Mouse (Mus musculus) T-helper 1 cell (primary cell): ENCODE results near the gene Lap3.

ENCODE experiments used
- in situ Hi-C: fragments of 300-600 bp; cut with MboI, MseI; formaldehyde crosslinking; loops from one replicate; pipeline ENCODE4 v1.15.1; 2025; ENCODE audit warnings: high pct_unique_total_duplicates

Gene Lap3

DNA sequence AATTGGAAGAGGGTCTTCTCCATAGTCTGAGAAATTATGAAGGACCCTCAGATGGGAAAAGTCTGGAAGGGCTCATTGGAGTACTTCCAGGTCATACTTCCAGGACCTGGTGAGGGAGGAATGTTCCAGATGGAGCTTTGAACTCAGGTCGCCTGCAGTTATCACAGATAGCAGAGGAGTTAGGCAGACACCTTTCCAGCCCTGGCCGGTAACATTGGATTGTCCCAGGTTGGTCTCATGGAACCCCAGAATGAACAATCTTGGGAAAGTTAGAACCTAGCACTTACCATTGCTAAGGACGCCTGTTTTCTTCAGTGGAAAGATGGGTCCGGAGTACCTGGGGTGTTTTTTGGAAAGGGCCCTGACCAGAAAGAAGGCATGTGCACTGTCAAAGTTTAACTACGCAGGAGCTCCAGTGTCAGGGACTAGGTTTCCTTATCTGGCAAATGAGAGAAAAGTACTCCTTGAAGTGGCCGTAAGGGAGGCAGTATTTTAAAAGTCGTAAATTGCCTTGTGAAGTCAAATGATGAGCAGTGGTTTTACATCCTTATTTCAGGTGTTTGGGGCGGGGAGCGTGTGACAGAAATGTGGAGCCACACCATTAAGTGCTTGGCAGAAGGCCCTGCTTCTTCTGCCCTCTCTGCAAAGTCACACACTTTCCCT lies 1.1 kb downstream of the Lap3 start:
- in situ Hi-C loops: loop anchor here (5.0 to 10.0 kb wide), 2 partner anchors 42 to 371 kb away; partner anchors contain the start of genes Clrn2 and Qdpr

DNA sequence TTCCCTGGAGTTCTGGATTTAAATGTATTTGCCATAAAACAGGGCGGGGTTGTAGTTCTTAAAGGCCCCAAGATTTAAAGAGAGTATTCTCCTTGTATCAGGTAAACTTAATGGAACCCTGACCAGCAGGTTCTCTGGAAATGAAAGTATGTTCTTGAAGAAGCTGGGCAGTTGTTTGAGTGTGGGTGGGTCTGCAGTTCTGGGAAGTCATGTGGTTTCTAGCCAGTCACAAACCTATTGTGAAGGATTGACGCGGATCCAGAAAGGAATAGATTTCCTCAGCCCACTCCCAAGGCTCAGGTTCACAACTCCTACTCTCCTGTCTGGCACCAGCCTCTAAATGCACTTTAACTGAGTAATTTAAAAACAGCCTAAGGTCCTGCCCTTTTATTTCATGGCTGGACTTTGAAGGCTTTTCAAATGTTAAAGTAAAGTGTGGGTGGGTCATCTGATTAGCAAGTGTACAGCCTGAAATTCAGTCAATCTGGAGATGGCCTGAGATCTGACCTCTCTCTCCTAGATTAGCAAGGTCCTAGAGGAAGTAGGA lies 2.3 kb downstream of the Lap3 start:
- in situ Hi-C loops: loop anchor here (10.0 kb wide), 1 partner anchor 369 kb away; no protein-coding TSS in a partner anchor

DNA sequence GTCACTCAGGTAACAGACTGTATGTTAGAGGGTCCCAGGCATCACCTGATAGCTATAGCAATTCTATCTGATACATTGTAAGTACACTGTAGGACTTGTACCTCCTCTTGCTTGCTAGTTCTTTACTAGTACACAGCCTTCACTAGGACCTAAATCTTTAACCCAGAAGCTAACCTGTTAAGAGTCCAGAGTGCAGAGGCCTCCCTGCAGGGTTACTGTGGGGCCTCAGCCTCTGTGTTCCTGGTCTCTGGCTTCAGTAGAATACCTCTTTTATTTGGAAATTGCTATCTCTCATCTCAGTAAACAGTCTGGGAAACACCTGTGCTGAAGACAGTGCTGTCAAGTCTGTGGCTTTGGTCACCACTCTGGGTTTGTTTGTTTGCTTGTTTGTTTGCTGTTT lies 2.9 kb downstream of the Lap3 start:
- in situ Hi-C loops: loop anchor here (10.0 kb wide), 1 partner anchor 369 kb away; no protein-coding TSS in a partner anchor

DNA sequence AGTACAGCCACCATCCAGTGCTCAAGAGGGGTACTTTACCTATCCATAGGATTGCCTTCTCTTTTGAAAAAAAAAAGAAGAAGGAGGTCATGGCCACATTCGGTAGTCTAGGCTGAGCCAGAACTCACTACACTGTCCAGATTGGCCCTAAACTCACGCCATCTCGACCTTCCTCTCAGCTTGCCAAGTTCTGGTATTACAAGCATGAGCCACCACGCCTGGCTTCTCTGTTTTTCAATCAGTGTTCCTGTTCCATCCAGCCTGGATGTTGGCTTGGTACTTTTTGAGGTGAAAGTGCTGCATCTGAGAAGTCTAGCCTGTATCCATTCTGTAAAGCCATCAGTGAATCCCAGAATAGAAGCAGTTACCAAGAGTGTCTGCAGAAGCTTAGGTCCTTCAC lies 3.3 kb downstream of the Lap3 start:
- in situ Hi-C loops: loop anchor here (10.0 kb wide), 1 partner anchor 368 kb away; no protein-coding TSS in a partner anchor

DNA sequence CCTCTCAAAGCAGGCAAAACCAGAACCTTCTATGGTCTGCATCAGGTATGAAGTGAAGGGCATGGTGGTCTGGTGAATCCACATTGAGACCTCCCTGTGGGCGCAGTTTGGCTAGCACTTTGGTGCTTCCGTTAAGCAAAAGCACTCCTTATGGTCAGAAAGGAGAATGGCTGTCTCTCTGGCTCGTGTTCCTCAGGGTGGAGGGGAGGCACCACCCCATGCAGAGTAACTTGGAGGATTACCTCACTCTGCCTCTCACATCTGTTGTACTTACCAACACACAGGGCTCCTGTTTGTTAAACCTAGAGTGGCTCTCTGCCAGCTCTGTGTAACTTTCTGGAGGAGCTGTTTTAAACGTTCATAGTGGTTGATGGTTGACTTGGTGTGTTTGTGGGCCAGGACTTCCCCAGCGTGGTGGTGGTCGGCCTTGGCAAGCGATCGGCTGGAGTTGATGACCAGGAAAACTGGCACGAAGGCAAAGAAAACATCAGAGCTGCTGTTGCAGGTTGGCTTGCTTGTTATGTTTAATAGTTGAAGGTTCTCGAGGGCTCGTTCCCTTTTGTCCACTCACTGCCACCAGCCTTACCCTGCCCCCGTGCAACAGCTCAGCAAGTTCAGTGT lies 3.9 kb downstream of the Lap3 start:
- in situ Hi-C loops: loop anchor here (10.0 kb wide), 1 partner anchor 368 kb away; no protein-coding TSS in a partner anchor

DNA sequence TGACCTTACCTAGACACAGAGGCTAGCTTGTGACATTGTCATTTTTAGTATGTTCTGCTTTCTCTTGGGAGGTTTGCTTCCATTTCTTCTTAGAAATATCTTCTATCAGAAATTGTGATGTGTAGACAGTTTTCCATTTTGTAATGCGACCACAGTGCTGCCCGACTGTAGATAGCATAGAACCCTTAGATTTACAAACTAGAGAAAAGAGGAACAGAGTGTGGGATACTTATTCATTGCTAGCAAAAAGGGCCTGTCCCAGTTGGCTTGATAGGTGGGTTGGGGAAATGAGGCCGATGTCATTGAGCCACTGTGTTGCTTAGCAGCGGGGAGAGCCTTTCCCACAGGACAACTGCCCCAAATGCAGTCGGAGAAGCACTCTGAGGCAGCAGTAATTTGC lies 4.4 kb downstream of the Lap3 start:
- in situ Hi-C loops: loop anchor here (10.0 kb wide), 1 partner anchor 367 kb away; no protein-coding TSS in a partner anchor

DNA sequence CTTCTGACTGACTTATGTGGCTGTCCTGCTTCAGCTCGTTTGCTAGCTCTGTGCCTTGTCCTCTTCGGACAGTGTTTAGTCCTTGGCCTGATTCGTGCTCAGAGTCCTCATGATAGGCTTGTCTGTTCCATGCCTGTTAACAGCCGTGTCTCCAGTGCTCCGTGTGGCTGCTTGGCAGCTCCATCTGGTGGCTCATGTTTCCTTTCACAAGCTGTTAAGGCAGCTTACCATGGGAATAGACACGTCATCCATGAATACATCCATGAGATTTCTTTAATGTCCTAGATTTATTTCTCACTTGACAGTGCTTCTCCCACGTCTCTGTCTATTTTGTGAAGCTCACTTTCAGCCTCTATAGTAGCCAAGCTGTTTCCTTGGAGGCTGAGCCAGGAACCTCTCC lies 16.9 kb downstream of the Lap3 start:
- in situ Hi-C loops: no loop called here

DNA sequence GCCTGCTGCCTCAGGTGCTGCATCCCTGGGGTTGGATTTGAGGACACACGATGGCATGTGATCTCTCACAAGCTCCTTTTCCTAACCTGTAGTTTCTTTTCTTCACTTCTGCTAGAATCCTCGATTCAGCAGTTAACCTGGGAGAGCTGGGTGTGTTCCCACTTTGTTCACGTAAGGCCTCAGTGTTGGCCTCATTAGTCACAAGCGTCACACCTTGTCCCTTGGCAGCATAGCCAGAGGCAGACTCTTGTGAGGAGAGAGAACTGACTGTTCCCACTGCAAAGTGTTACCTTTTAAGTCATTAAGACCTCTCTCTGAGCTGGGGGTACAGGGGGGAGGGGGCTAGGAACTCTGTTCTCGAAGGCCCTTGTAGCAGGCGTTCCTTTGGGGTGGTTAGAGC lies 19.7 kb downstream of the Lap3 start:
- in situ Hi-C loops: no loop called here

DNA sequence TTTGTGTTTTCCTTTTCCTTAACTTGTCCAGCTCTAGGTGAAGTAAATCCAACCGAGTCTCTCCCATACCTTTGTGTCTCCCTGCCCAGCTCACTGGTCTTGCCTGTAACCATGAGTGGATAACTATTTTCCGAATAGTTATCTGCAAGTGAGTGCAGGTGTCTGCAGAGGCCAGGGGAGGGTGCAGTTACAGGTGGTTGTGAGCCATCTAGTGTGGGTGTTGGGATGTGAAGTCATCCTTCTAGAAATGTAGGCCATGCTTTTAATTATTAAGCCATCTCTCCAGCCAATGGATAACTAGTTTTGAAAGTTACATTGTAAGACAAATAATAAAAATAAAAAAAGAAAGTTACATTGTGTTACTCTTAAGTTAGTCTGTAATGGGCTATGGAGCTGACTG lies 20.3 kb downstream of the Lap3 start:
- in situ Hi-C loops: no loop called here

DNA sequence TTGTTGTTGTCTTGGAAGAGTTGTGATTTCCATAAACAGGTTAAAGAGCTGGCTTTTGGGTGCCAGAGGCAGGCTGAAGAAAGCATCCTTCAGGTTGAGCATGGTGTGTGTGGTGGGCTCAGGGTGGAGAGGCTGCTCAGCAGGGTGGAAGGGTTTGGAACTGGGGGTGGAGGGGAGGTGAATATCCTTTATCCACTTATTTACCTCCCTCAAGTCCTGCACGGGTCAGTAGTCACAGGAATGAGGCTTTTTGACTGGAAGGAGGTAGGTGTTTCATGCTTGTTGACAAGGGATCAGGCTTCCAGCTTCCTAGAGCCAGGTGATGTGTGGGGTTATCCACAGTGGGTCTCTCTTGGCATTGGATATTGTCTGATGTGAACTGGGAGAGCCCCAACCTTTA lies 21.4 kb downstream of the Lap3 start:
- in situ Hi-C loops: no loop called here

DNA sequence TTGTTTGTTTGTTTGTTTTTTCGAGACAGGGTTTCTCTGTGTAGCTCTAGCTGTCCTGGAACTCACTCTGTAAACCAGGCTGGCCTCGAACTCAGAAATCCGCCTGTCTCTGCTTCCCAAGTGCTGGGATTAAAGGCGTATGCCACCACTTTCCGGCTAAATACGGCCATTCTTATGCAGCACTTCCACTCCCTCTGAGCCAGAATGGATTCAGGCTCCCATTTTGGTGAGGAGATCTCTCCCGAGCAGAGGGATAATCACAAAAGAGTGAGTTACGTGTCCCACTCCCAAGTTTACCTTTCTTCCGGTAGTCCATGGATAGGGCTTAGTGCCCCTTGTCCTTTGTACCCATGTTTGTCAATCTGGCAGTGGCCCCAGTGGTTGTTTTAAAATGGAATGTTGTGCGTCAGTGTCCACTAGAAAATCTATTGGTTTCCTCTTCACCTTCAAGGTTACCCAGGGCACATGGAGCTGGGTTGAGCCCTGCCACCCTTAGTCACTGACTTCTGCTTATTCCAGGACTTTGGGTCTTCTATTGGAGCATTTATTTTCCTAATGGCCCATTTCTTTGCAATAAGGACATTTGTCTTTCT lies 22.1 kb downstream of the Lap3 start:
- in situ Hi-C loops: no loop called here

DNA sequence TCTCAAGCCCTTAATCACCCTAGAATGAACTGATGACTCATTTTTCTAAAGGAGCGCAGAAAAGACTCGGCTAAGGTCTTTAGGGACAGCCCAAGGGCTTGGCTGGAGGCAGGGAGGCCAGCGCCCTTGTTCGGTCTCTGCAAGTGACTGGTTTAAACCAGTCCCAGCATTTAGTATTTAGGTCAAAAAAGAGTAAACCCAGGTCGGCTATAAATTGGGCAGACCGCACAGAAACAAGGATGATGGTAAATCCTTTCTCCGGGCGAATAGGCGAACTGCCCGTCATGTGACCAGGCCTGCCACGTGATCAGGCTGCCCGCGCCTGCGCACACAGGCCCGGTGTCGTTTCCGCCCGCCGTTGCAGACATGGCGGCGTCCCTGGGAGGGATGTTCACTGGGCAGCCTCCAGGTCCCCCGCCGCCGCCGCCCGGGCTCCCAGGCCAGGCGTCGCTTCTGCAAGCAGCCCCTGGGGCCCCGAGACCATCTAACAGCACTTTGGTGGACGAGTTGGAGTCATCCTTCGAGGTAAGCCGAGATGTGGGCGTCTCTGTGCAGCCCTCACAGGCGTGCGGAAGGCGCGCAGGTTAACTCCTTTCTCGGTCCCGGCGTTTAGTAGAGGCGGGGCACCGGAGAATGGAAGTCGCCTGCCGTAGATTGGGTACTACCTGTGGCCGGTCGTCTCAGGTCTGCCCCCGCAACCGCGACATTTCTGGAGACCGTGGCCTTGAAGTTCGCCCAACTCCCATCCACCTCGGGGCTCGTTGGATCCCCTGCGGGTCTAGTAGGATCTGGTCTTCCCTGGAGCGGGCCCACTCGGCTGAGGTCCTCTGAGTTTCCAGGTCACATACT lies 27.0 kb downstream of the Lap3 start, which contains the start of gene Med28:
Gene Med28 (plus strand): TSS at position 270 of the 849 bp plus-strand sequence.
- in situ Hi-C loops: loop anchor here (5.0 kb wide), 1 partner anchor 73 kb away; no protein-coding TSS in a partner anchor

DNA sequence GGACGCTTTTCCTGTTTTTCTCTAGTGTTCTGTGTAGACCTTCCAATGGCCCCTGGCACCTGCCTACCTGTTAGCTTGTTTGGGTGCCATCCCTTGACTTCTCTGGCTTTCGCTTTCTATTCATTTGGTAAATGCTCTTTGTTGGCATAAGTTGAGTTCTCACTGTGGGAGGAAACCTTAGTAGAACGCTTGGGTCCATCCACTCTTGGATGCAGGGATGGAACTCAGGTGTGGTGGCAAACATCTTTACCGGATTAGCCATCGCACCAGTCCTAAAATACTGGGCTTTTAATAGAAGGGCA lies 27.6 kb downstream of the Lap3 start:
- in situ Hi-C loops: loop anchor here (5.0 kb wide), 1 partner anchor 73 kb away; no protein-coding TSS in a partner anchor

DNA sequence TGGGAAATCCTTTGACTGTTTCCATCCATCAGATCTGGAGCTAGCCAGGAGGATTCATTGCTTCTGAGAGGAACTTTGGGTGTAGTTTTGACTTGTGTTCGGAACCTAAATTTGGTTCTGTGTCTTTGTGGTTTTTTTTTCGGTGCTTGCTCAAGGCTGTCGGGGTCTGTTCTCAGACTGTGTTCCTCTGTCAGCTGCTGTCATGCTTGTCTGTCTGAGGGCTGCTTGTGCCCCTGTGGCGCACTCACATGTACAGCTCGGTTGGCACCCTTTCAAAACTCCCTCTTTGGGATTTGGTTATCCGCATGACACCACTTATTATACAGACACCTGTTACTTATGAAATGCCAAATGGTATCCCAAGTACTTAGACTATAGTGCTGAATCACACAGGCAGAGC lies 28.4 kb downstream of the Lap3 start:
- in situ Hi-C loops: loop anchor here (5.0 kb wide), 1 partner anchor 74 kb away; no protein-coding TSS in a partner anchor

DNA sequence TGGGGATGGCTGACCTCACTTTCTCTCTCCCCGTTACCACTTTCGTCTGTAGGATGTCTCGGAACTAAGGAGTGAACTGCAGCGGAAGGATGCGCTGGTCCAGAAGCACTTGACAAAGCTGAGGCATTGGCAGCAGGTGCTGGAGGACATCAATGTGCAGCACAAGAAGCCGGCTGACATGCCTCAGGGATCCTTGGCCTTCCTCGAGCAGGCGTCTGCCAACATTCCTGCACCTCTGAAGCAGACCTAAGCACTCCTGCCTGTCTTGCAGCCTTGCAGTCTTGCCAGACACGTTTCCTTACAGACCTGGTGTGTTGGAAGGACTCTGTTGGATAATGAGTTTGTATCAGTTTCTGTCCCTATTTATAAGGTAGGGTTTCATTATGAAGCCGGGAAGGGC lies 31.9 kb downstream of the Lap3 start:
- in situ Hi-C loops: no loop called here

DNA sequence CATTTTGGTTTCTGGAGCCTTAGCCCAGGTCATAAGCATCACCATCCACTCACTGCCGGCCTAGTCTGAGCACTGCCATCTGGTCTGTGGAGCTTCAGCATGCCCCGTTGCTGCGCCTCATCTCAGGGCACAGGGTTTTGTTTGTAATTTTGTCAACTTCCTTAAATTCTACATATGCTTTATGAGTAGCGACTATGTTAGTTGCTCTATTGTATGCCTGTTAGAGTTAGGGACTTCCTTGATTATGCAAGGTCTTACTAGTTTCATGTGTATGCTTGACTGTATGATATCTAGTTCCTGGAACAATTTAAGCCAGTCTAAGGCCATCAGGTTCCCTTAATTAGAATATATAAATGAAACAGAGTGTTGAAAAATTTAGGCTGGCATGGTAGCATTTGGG lies 33.2 kb downstream of the Lap3 start:
- in situ Hi-C loops: no loop called here

DNA sequence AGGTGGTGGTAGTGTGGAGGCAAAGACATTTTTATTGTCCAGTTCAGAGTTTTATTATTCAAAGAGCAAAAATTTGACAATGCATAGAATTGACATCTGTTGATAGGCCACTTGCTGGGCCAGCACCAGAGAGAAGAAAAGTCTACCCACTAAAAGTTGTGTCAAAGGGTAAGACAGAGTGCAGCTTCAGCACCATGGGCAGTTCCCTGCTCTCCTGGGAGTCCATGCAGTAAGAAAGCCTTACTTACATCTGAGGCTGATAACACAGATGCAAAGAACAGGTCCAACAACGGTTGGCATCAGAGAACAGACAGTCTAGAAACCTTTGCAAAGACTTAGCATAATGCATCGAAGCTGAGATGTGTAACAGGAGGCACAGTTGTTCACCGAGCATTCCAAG lies 36.5 kb downstream of the Lap3 start:
- in situ Hi-C loops: loop anchor here (5.0 kb wide), 1 partner anchor 57 kb away; no protein-coding TSS in a partner anchor

DNA sequence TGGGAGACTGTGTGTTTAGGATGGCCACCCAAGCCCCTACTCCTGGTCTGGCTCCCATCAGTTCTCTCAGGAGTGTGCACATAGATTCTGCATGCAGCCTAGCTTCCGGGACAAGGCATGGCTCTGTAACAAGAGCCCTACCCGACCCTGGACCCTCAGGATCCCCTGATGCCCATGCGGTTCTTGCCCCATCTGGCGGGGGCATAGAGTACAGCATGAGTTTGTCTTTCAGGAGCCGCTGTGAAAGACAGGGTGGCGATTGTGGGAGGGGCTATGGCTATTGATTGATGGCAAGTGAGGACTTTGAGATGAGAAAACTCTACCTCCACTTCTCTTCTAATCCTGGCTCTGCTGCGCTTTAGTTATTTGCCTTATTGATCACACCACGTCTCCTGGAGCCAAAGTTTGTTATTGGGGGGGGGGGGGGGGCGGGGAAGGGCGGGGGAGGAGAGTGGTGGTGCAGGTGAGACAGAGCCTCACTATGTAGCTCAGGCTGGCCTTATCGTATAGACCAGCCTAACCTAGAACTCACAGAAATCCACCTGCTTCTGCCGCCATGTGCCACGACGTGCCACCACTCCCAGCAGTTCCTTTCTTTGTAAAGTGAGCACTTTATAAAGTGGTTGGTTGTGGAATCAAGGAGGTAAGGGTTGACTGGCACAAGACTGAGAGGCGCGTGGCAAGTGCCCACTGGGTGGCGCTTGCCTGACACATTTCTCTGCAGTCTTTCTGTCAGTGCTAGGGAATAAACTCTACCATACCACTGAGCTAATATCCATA lies 41.3 kb downstream of the Lap3 start:
- in situ Hi-C loops: loop anchor here (5.0 kb wide), 3 partner anchors 62 to 133 kb away; partner anchors contain the start of gene Ncapg

DNA sequence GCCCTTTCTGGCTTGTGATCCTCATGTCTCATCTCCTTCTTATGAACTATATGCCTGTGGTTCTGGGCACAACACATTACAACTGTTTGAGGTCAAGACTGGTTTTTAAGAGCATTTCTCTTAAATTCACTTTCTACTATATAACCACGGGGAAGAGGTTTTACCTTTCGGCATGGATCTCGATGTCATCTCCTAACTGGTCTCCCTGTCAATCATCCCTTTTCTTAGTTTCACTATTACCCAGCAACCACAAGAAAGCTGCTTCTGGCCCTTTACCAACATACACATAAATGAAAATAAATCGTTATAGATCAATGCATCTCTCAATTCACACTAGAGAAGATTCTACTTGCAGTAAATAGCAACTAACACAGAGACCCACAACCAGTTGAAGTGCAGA lies 42.0 kb downstream of the Lap3 start:
- in situ Hi-C loops: loop anchor here (5.0 kb wide), 2 partner anchors 97 to 132 kb away; partner anchors contain the start of gene Ncapg

DNA sequence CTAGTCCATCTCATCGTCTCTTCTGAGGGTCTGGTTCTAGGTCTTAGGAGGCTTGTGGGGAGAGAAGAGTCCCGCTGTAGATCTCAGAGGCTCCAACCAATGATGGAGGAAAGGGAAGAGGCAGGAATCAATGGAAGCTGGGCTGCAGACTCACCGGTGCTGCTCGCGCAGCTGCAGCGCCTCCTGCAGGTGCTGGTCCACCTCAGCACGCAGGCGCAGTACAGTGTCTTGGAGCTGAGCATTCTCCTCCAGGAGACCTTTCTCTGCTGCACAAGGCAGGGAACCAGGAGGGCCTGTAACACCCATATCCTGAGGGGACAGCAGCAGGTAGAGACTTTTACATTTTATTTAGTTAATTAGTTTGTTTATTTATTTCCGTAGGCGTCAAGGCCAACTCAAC lies 46.3 kb downstream of the Lap3 start:
- in situ Hi-C loops: loop anchor here (5.0 kb wide), 2 partner anchors 93 to 128 kb away; partner anchors contain the start of gene Ncapg
